Mouse (Mus musculus): ENCODE results near the gene Ehmt2.
"Not testable (repeated sequence)": the region's sequence is repeated elsewhere in the genome, so short reads cannot be mapped to it uniquely, and the experiment has no call there.

The Ehmt2 gene

DNA sequence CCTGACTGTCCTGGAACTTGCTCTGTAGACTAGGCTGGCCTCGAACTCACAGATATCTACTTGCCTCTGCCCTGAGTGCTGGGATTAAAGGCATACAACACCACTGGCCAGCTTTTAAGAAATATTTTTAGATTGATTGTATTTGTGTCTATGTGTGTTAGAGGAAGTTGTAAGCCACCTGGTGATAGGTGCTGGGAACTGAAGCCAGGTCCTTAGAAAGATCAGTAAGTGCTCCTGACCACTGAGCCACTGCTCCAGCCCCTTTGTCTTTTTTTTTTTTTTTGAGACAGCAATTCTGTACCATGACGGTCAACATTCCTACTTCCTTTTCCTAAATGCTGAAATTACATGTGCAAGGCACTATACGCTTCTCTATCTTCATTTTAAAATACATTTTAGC lies 55.0 kb downstream of the Ehmt2 start:
- no peak for DNase-seq (ENCODE audit: low spot score)

DNA sequence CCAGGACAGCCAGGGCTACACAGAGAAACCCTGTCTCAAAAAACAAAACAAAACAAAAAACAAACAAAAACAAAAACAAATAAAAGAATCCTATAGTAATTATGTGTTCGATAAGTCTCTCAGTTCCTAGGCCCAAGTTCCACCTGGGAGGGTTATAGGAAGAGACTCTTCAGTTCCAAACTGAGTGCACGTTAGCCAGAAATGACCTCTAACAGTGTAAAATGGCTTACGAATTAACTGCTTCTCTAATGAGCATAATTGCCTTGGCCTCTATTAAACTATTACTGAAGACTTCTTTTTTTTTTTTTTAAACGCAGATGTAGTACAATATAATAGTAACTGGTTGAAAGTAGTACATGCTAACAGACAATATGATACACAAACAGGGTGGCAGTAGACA lies 55.6 kb downstream of the Ehmt2 start:
- no peak for DNase-seq (ENCODE audit: low spot score)

- DNase-seq (ENCODE audit: low spot score) = no peak
These were observed 56.6 kb downstream of the Ehmt2 start for GRCm38 (mm10) chr17:34954831-34955230.

DNA sequence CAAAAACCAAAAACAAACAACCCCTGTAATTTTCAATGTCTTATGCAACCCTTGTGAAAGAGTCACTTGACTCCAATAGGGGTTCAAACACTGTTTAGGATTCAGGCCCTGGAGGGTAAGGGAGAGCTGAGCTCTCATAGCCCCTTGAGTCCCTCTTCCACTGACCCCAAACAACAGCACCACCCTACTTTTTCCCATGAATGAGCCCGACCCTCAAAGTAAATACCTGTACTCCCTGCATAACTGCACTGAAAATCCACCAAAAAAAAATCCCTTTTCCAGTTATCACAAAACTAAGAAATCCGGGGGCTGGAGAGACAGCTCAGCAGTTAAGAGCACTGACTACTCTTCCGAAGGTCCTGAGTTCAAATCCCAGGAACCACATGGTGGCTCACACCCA lies 57.6 kb downstream of the Ehmt2 start:
- no peak for DNase-seq (ENCODE audit: low spot score)

DNA sequence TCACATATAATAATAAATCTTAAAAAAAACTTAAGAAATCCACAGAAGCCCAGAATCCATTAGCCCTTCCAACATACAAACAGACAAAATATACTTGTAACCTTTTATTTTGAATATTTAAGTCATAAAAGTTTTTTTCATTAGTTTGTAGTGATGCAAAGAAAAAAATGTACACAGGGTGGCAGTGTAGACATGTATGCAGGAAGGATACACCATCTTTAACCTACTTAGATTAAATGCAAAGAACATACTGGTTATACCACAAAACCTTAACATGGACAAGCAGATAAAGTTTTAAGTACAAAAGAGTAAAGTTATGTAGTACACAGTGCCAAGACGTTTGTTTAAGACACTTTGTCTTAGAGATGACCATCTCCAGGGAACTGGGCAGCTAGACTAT lies 58.1 kb downstream of the Ehmt2 start:
- peak; percentile 52 for DNase-seq (ENCODE audit: low spot score)

- not testable (repeated sequence) for DNase-seq (ENCODE audit: low spot score)
These were observed 59.0 kb downstream of the Ehmt2 start for GRCm38 (mm10) chr17:34957291-34957690.

- DNase-seq (ENCODE audit: low spot score) = not testable (repeated sequence)
These were observed 59.7 kb downstream of the Ehmt2 start for GRCm38 (mm10) chr17:34957966-34958365.

DNA sequence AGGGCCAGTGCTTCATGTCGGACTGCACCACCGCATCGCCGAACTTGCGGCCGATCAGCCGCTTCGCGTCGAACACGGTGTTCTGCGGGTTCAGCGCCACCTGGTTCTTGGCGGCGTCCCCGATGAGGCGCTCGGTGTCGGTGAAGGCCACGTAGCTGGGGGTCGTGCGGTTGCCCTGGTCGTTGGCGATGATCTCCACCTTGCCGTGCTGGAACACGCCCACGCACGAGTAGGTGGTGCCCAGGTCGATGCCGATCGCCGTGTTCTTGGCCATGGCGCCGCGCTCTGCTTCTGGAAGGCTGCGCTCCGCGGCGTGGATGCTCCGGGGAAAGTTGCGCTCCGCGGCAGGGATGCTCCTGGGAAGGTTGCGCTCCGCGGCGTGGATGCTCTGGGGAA lies 60.5 kb downstream of the Ehmt2 start:
- DNase-seq (ENCODE audit: low spot score) = not testable (repeated sequence)

DNA sequence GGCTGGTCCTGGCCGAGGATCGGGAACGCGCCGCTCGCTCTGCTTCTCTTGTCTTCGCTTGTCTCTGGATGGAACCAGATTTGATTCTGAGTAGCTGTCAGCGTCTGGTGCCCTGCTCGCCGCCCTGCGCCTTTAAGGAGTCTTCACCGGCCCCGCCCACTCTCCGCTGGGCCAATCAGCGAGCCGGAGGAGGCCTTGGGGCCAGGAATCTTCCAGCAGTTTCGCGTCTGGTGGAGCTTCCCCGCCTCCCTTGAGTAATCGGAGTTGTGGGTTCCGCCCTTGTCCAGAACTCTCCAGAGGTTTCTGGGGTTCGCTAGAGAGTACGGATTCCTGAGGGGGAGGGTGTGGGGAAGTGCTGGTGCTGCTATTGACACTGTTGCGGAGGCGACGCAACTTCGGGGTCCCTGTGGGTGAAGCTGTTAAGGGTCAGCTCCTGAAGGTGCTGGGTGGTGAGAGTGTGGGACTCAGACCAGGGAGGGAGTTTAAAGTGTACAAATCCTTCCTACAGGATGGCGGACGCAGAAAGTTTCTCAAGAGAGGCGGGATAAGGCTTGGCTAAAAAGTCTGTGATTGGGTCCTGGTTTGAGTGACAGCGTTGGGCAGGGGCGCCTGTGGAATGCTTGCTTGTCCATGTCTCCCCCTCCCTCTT lies 61.0 kb downstream of the Ehmt2 start, which contains the start of gene Hspa1b:
Hspa1b (minus strand) TSS at position 109 of the 649 bp plus-strand sequence.
- peak; percentile 80 for DNase-seq (ENCODE audit: low spot score)

- no peak for DNase-seq (ENCODE audit: low spot score)
These were observed 61.7 kb downstream of the Ehmt2 start for GRCm38 (mm10) chr17:34959881-34960515.

DNA sequence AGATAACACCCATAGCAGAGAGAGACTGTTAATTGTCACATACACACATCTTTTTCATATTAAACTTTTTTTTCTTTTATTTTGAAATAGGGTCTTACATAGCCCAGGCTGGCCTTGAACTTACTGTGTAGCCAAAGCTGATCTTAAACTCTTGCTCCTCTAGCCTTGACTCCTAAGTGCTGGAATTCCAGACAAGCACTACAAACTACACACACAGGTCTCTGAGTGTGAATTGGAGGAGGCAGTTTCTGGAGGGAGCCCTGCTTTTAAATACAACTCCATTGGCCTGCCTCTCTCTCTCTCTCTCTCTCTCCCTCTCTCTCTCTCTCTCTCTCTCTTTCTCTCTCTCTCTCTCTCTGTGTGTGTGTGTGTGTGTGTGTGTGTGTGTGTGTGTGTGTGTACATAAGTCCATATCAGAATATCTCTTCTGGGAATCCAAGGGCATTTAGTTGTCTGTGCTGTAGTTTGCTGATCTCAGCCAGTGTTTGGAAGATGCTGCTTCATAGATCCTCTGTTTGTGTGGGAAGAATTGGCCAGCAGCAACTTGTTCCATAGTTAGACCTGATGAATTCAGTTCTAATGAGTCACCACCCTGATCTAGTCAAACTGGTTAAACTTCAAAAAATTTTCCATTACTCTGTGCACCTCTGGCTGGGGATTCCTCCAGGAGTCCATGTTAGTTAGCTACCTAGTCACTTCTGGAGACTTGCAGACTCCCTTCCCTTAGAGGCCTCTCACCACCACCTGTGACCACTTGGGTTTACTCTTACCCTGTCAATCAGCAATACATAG lies 62.6 kb downstream of the Ehmt2 start:
- no peak for DNase-seq (ENCODE audit: low spot score)

DNA sequence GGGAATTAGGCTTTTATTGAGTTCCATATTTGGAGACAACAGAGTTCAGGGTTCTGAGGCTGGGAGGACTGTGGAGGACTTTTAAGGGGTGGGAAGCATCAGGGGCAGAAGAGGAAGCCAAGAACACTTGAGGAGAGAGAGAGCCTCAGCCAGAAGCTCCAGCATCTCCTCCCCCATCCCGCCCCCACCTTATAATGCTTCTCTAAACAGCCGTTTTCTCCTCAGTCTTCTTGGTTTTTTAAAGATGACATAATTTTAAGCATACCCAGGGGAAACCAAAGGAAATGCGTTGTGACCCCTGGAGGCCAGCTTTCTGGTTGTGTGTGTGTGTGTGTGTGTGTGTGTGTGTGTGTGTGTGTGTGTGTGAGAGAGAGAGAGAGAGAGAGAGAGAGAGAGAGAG lies 63.9 kb downstream of the Ehmt2 start:
- no peak for DNase-seq (ENCODE audit: low spot score)

- no peak for DNase-seq (ENCODE audit: low spot score)
These were observed 64.6 kb downstream of the Ehmt2 start for GRCm38 (mm10) chr17:34962841-34963240.
